Mouse (Mus musculus): ENCODE results near the gene Adamts17. TPM values are rescaled to one million over a fixed set of nuclear protein-coding genes. Genes with fewer than 3 reads are reported as not detected.

Adamts17 gene
- polyA plus RNA-seq, 1 experiment from 2014 or later, result 6.2 TPM

DNA sequence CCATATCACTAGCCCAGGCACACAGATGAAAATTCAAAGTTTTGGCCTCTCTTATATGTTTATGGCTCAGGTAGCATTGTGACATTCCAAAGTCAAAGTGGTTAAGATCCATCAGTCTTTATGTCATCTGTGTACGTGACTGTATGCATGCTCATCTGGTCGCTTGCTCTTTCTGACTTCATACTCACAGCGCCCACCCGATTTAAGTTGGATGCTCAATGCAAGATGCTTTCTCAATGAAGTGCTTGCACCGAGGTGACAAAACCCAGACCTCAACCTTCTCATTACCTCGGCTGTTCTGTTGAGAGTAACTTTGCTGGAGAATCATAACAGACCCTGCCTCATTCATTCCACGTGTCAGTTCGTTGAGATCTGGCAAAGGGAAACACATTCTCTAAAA is 114.5 kb downstream of the Adamts17 start:
- no peak overlapping the region for H3K27ac ChIP-seq (ENCODE audit: low read depth, low read length)
- 86% methylated on average over 8 of the region's 8 CpGs for WGBS

GRCm38 (mm10) chr7:66954723-66955122 is 115.2 kb downstream of the Adamts17 start:
- no peaks in the 10 kb centered on the region for H3K9me3 ChIP-seq (ENCODE audit: control insufficient read depth, low read length)
- H3K4me3 ChIP-seq (ENCODE audit: low read depth, low read length), result no peak overlapping the region
- no peaks in the 10 kb centered on the region for H3K27me3 ChIP-seq (ENCODE audit: control insufficient read depth, insufficient read depth, low read length)
- WGBS, result 87% methylated on average over 5 of the region's 5 CpGs
- H3K36me3 ChIP-seq (ENCODE audit: control insufficient read depth, insufficient read depth, low read length), result no peaks in the 10 kb centered on the region
- no peaks in the 10 kb centered on the region for H3K4me1 ChIP-seq (ENCODE audit: control insufficient read depth, insufficient read depth, low read length)
- ATAC-seq (ENCODE audit: low read depth), result no peak
- no peak overlapping the region for H3K4me2 ChIP-seq (ENCODE audit: low read depth, low read length)
- H3K27ac ChIP-seq (ENCODE audit: low read depth, low read length), result no peak overlapping the region
- no peak overlapping the region for H3K9ac ChIP-seq (replicated peaks; ENCODE audit: low read depth, low read length)

More for the DNA sequence above, 114.5 kb downstream of the Adamts17 start:
- Histone ChIP-seq H3K4me1 (ENCODE audit: control insufficient read depth, insufficient read depth, low read length) (no peaks in the 10 kb centered on the region), H3K9me3 (ENCODE audit: control insufficient read depth, low read length) (no peaks in the 10 kb centered on the region), H3K9ac (replicated peaks; ENCODE audit: low read depth, low read length) (no peak overlapping the region), H3K36me3 (ENCODE audit: control insufficient read depth, insufficient read depth, low read length) (no peaks in the 10 kb centered on the region), H3K4me2 (ENCODE audit: low read depth, low read length) (no peak overlapping the region), H3K4me3 (ENCODE audit: low read depth, low read length) (no peak overlapping the region), H3K27me3 (ENCODE audit: control insufficient read depth, insufficient read depth, low read length) (no peaks in the 10 kb centered on the region)
- no peak for ATAC-seq (ENCODE audit: low read depth)

DNA sequence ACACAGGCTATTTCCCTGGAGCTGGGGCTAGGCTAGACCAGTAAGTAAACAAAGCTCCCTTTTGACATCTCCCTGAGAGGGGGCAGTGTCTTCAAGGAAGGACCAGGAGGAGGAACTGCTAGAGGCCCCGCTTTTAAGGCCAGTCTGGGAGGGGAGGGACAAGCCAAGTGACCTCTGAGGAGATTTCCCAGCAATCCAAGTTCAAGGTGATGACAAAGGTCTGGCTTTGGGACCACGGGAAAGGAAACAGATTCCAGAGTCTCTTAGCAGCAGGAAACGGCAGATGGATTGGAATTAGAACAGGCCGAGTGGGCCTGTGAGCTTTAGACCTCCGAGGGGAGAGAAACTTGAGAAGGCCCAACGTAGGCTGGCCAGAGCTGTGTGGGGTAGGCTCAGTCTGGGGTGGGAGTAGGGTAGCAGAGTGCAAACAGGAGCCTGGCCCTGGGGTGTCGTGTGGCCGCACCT is 116.0 kb downstream of the Adamts17 start:
- Histone ChIP-seq H3K36me3 (ENCODE audit: control insufficient read depth, insufficient read depth, low read length) (no peaks in the 10 kb centered on the region), H3K9ac (replicated peaks; ENCODE audit: low read depth, low read length) (no peak overlapping the region), H3K27ac (ENCODE audit: low read depth, low read length) (no peak overlapping the region), H3K4me2 (ENCODE audit: low read depth, low read length) (no peak overlapping the region), H3K4me3 (ENCODE audit: low read depth, low read length) (no peak overlapping the region), H3K9me3 (ENCODE audit: control insufficient read depth, low read length) (no peaks in the 10 kb centered on the region), H3K27me3 (ENCODE audit: control insufficient read depth, insufficient read depth, low read length) (no peaks in the 10 kb centered on the region), H3K4me1 (ENCODE audit: control insufficient read depth, insufficient read depth, low read length) (no peaks in the 10 kb centered on the region)
- ATAC-seq (ENCODE audit: low read depth), result no peak
- WGBS, result 54% methylated on average over 8 of the region's 8 CpGs

- ATAC-seq (ENCODE audit: low read depth), result 0 out of 2 replicates have a peak, but pooled peaks have one; percentile 49
- no peak overlapping the region for H3K4me2 ChIP-seq (ENCODE audit: low read depth, low read length)
- H3K9ac ChIP-seq (replicated peaks; ENCODE audit: low read depth, low read length), result no peak overlapping the region
- H3K27me3 ChIP-seq (ENCODE audit: control insufficient read depth, insufficient read depth, low read length), result no peaks in the 10 kb centered on the region
- no peak overlapping the region for H3K4me3 ChIP-seq (ENCODE audit: low read depth, low read length)
- no peak overlapping the region for H3K27ac ChIP-seq (ENCODE audit: low read depth, low read length)
- H3K9me3 ChIP-seq (ENCODE audit: control insufficient read depth, low read length), result no peaks in the 10 kb centered on the region
- H3K36me3 ChIP-seq (ENCODE audit: control insufficient read depth, insufficient read depth, low read length), result no peaks in the 10 kb centered on the region
- WGBS, result 56% methylated on average over 2 of the region's 2 CpGs
- no peaks in the 10 kb centered on the region for H3K4me1 ChIP-seq (ENCODE audit: control insufficient read depth, insufficient read depth, low read length)
Observed at GRCm38 (mm10) chr7:66955978-66956377, 116.4 kb downstream of the Adamts17 start.

DNA sequence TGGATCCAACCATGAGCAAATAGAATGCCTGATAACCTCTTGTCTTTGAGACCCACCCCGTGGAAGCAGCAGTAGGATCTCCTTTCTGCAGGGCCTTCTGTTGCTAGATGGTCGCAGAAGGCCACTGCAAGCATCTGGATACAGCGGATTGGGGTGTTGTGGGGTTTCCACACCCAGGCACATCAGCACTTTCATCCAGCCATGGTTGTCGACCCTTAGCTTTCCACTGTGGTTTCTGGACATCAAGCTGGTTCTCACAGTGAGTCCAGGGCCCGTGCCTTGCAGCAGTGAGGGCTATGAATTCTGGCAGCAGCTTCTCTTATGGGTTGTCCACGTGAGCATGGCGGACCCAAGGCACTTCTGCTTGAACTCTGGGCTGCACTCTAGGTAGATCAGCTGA is 118.2 kb downstream of the Adamts17 start:
- no peak overlapping the region for H3K27ac ChIP-seq (ENCODE audit: low read depth, low read length)
- H3K4me1 ChIP-seq (ENCODE audit: control insufficient read depth, insufficient read depth, low read length), result no peaks in the 10 kb centered on the region
- H3K27me3 ChIP-seq (ENCODE audit: control insufficient read depth, insufficient read depth, low read length), result no peaks in the 10 kb centered on the region
- H3K9me3 ChIP-seq (ENCODE audit: control insufficient read depth, low read length), result no peaks in the 10 kb centered on the region
- H3K4me3 ChIP-seq (ENCODE audit: low read depth, low read length), result no peak overlapping the region
- no peaks in the 10 kb centered on the region for H3K36me3 ChIP-seq (ENCODE audit: control insufficient read depth, insufficient read depth, low read length)
- H3K9ac ChIP-seq (replicated peaks; ENCODE audit: low read depth, low read length), result no peak overlapping the region
- no peak for ATAC-seq (ENCODE audit: low read depth)
- no peak overlapping the region for H3K4me2 ChIP-seq (ENCODE audit: low read depth, low read length)
- WGBS, result 89% methylated on average over 7 of the region's 7 CpGs

GRCm38 (mm10) chr7:66960246-66961033 is 120.9 kb downstream of the Adamts17 start:
- H3K36me3 ChIP-seq (ENCODE audit: control insufficient read depth, insufficient read depth, low read length), result no peaks in the 10 kb centered on the region

GRCm38 (mm10) chr7:66962736-66963135 is 123.2 kb downstream of the Adamts17 start:
- 72% methylated on average over 10 of the region's 10 CpGs for WGBS
- Histone ChIP-seq H3K36me3 (ENCODE audit: control insufficient read depth, insufficient read depth, low read length) (no peaks in the 10 kb centered on the region), H3K27ac (ENCODE audit: low read depth, low read length) (no peak overlapping the region), H3K9ac (replicated peaks; ENCODE audit: low read depth, low read length) (no peak overlapping the region), H3K4me3 (ENCODE audit: low read depth, low read length) (no peak overlapping the region), H3K27me3 (ENCODE audit: control insufficient read depth, insufficient read depth, low read length) (no peaks in the 10 kb centered on the region), H3K4me2 (ENCODE audit: low read depth, low read length) (no peak overlapping the region), H3K4me1 (ENCODE audit: control insufficient read depth, insufficient read depth, low read length) (peaks cover 15% of the 10 kb centered on the region), H3K9me3 (ENCODE audit: control insufficient read depth, low read length) (no peaks in the 10 kb centered on the region)
- no peak for ATAC-seq (ENCODE audit: low read depth)

More at GRCm38 (mm10) chr7:66960246-66961033, 120.9 kb downstream of the Adamts17 start:
- H3K4me2 ChIP-seq (ENCODE audit: low read depth, low read length), result no peak overlapping the region
- 91% methylated on average over 8 of the region's 8 CpGs for WGBS
- ATAC-seq (ENCODE audit: low read depth), result no peak
- H3K4me1 ChIP-seq (ENCODE audit: control insufficient read depth, insufficient read depth, low read length), result 0 out of 2 replicates have a peak, but pooled peaks cover 2% of the 10 kb centered on the region
- no peak overlapping the region for H3K4me3 ChIP-seq (ENCODE audit: low read depth, low read length)
- no peaks in the 10 kb centered on the region for H3K27me3 ChIP-seq (ENCODE audit: control insufficient read depth, insufficient read depth, low read length)
- H3K9me3 ChIP-seq (ENCODE audit: control insufficient read depth, low read length), result no peaks in the 10 kb centered on the region
- H3K9ac ChIP-seq (replicated peaks; ENCODE audit: low read depth, low read length), result no peak overlapping the region
- no peak overlapping the region for H3K27ac ChIP-seq (ENCODE audit: low read depth, low read length)

- ATAC-seq (ENCODE audit: low read depth), result no peak
- WGBS, result 71% methylated on average over 8 of the region's 8 CpGs
- H3K4me1 ChIP-seq (ENCODE audit: control insufficient read depth, insufficient read depth, low read length), result peaks cover 22% of the 10 kb centered on the region
- no peak overlapping the region for H3K4me3 ChIP-seq (ENCODE audit: low read depth, low read length)
- no peaks in the 10 kb centered on the region for H3K36me3 ChIP-seq (ENCODE audit: control insufficient read depth, insufficient read depth, low read length)
- H3K27me3 ChIP-seq (ENCODE audit: control insufficient read depth, insufficient read depth, low read length), result no peaks in the 10 kb centered on the region
- H3K4me2 ChIP-seq (ENCODE audit: low read depth, low read length), result no peak overlapping the region
- no peaks in the 10 kb centered on the region for H3K9me3 ChIP-seq (ENCODE audit: control insufficient read depth, low read length)
- H3K9ac ChIP-seq (replicated peaks; ENCODE audit: low read depth, low read length), result no peak overlapping the region
- H3K27ac ChIP-seq (ENCODE audit: low read depth, low read length), result no peak overlapping the region
Observed at GRCm38 (mm10) chr7:66963541-66963940, 124.0 kb downstream of the Adamts17 start.

GRCm38 (mm10) chr7:66966541-66967205 is 127.1 kb downstream of the Adamts17 start:
- H3K4me3 ChIP-seq (ENCODE audit: low read depth, low read length), result no peak overlapping the region
- WGBS, result 18% methylated on average over 6 of the region's 6 CpGs
- no peaks in the 10 kb centered on the region for H3K9me3 ChIP-seq (ENCODE audit: control insufficient read depth, low read length)
- peaks cover 22% of the 10 kb centered on the region for H3K4me1 ChIP-seq (ENCODE audit: control insufficient read depth, insufficient read depth, low read length)
- ATAC-seq (ENCODE audit: low read depth), result peak; percentile 76
- H3K27ac ChIP-seq (ENCODE audit: low read depth, low read length), result peak overlapping the region; percentile 81
- H3K4me2 ChIP-seq (ENCODE audit: low read depth, low read length), result no peak overlapping the region
- no peaks in the 10 kb centered on the region for H3K36me3 ChIP-seq (ENCODE audit: control insufficient read depth, insufficient read depth, low read length)
- no peaks in the 10 kb centered on the region for H3K27me3 ChIP-seq (ENCODE audit: control insufficient read depth, insufficient read depth, low read length)
- H3K9ac ChIP-seq (replicated peaks; ENCODE audit: low read depth, low read length), result no peak overlapping the region
